Mouse (Mus musculus): ENCODE measurements around the gene Tmem59l.

DNA sequence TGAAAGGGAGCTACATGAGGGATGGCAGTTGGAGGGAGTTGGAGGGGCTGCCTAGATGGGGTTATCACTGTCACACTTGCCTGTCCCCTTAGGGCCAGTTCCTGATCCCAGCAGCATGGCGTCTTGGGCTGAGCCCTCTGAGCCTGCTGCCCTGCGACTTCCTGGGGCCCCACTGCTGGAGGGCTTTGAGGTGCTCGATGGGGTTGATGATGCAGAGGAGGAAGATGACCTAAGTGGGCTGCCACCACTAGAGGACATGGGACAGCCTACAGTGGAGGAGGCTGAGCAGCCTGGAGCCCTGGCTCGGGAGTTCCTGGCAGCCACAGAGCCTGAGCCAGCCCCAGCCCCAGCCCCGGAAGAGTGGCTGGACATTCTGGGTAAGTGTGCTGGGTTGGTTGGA, 42.1 kb upstream of the Tmem59l start:
- TF ChIP-seq CTCF (IDR thresholded peaks at IDR 0.05; ENCODE audit: control insufficient read depth, insufficient read depth, insufficient replicate concordance, low read depth, low read length) (no peak), POLR2A (IDR thresholded peaks at IDR 0.05; ENCODE audit: control insufficient read depth, low read depth, low read length) (no peak)

Data from testis, adult 2 months (tissue).